Mouse (Mus musculus) neural tube, embryonic 12.5 days (tissue): ENCODE results near the gene Wdr11. TPM values are rescaled to one million over a fixed set of nuclear protein-coding genes. Genes with fewer than 3 reads are reported as not detected.

Source experiments
- ATAC-seq: fragments of 200-750 bp; cut with Nextera tagmentation; 2 replicates; pipeline ENCODE4 v1.8.0; 2017; ENCODE audit warnings: low read depth, mild to moderate bottlenecking, moderate TSS enrichment, moderate library complexity; ENCODE audit not compliant: low FRiP score
- H3K27ac ChIP-seq: fragments of 300-500 bp; sonication (generic); 2 replicates; pipeline ENCODE4 v1.5.1; 2016
- H3K27me3 ChIP-seq: fragments of 300-500 bp; sonication (generic); replicated peaks from 2 replicates; pipeline ENCODE4 v1.6.1; 2016; ENCODE audit warnings: mild to moderate bottlenecking
- H3K36me3 ChIP-seq: fragments of 300-500 bp; sonication (generic); 2 replicates; pipeline ENCODE4 v1.6.1; 2016; ENCODE audit warnings: mild to moderate bottlenecking
- H3K4me1 ChIP-seq: fragments of 300-500 bp; sonication (generic); 2 replicates; pipeline ENCODE4 v1.6.1; 2016
- H3K4me2 ChIP-seq: fragments of 300-500 bp; sonication (generic); replicated peaks from 2 replicates; pipeline ENCODE4 v1.6.1; 2016; ENCODE audit warnings: mild to moderate bottlenecking
- H3K4me3 ChIP-seq: fragments of 300-500 bp; sonication (generic); 2 replicates; pipeline ENCODE4 v1.5.1; 2016
- H3K9ac ChIP-seq: fragments of 300-500 bp; sonication (generic); 2 replicates; pipeline ENCODE4 v1.6.1; 2016; ENCODE audit warnings: mild to moderate bottlenecking
- H3K9me3 ChIP-seq: fragments of 300-500 bp; sonication (generic); 2 replicates; pipeline ENCODE4 v1.6.1; 2016; ENCODE audit warnings: mild to moderate bottlenecking
- WGBS: fragments of 180-500 bp; shearing (Covaris S2); methylation state at CpG from one replicate; pipeline ENCODE4 v1.1.7; 2016; 5-methylcytosine and 5-hydroxymethylcytosine counted together
- polyA plus RNA-seq: library from polyadenylated mRNA; unstranded; fragments of >200 nt; fragmentation: Nextera tagmentation; extraction: Ambion mirVana; gene quantifications from 2 replicates; pipeline ENCODE4 v1.2.1, GENCODE M21; 2016

The Wdr11 gene
- polyA plus RNA-seq, 1 experiment from 2014 or later, result 43.7 TPM

DNA sequence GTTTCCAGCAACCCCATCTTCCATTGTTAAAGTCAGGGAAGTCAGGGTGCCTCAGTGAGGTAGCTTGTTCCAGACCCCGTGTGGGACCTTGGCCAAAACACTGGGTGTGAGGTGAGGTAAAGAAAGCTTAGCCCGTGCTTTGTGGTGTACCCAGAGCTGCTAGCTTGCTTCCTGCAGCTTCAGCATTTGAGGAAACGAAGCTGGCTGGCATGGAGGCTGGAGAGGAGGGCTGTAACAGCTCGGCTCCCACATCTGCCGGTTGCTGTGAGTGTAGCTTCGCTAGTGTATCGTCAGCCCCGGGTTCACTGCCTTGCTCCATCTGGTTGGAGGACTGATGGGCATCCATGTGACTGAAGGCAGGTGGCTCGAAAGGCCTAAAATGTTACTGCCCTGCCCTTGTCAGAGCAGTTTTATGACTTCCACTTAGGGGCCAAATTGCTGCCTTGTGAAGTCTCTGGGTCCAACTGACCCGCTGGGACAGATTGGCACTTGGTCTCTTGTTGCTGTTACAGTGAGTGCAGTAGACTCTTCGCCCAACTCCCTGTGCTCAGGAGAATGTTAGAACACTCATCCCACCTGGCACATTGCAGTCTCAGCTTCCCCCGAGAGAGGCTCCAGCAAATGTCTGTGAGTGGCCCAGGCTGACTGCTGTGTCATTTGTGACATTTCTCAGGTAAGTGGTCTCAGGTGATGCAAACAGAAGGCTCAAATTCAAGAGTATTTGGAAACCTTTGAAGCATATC, 44.4 kb downstream of the Wdr11 start:
- Histone ChIP-seq H3K9ac (no peak overlapping the region), H3K4me3 (no peak overlapping the region), H3K27ac (no peak overlapping the region), H3K4me2 (no peak overlapping the region), H3K27me3 (no peaks in the 10 kb centered on the region), H3K9me3 (no peaks in the 10 kb centered on the region), H3K36me3 (peaks cover 52% of the 10 kb centered on the region), H3K4me1 (no peaks in the 10 kb centered on the region)
- 76% methylated on average over 12 of the region's 12 CpGs for WGBS
- ATAC-seq, result no peak

DNA sequence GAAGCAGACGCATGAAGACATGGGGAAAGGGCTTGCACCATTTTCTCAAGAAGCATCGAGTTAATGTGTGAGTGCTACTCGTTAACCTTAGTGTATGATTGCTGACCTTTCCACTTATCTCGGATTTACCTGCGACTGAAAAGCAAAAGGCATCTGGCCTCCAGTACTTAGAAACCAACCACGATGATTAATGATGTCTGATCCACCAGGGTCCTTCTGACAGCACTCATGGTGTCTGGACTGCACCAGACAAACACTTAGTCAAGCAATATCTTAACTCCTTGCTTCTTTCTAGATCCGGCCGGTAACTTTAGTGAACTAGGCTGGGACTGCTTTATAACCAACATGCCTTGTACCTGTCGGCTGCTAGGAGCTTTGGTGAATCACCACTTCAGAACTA, 45.3 kb downstream of the Wdr11 start:
- Histone ChIP-seq H3K36me3 (peaks cover 44% of the 10 kb centered on the region), H3K4me3 (no peak overlapping the region), H3K9ac (no peak overlapping the region), H3K4me2 (no peak overlapping the region), H3K4me1 (no peaks in the 10 kb centered on the region), H3K27me3 (no peaks in the 10 kb centered on the region), H3K27ac (no peak overlapping the region), H3K9me3 (no peaks in the 10 kb centered on the region)
- ATAC-seq, result no peak
- 90% methylated on average over 9 of the region's 9 CpGs for WGBS

DNA sequence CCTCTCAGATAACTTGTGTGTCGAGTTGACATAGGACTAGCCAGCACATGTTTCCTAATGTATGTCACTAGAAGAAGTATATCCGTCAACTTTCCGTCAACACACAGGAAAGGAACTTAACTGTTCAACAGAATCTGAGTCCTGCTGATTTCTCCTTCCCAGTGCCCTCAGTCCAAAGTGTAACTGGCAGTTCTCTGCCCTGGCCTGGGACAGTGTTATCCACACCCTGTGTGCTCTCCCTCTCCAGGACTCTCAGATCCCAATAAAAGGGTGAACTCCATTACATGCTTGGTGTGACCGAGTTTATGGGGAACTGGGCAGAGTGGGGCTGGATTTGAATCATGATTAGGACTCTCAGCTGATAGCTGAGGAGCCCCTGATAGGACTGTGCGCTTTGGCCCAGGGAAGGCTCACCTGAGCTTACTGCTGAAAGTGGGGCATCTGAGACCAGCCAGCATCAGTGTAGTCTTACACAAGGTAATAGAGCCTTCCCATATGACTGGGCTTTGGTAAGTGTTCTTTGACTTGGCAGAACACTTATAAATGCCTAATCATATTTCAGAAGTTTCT, 46.3 kb downstream of the Wdr11 start:
- peaks cover 34% of the 10 kb centered on the region for H3K36me3 ChIP-seq
- no peak overlapping the region for H3K4me2 ChIP-seq
- no peak overlapping the region for H3K27ac ChIP-seq
- H3K4me1 ChIP-seq, result no peaks in the 10 kb centered on the region
- H3K9ac ChIP-seq, result no peak overlapping the region
- no peaks in the 10 kb centered on the region for H3K9me3 ChIP-seq
- H3K4me3 ChIP-seq, result no peak overlapping the region
- H3K27me3 ChIP-seq, result no peaks in the 10 kb centered on the region
- WGBS, result 91% methylated on average over 5 of the region's 5 CpGs
- ATAC-seq, result no peak

GRCm38 (mm10) chr7:129639006-129639405, 47.3 kb downstream of the Wdr11 start:
- Histone ChIP-seq H3K9ac (no peak overlapping the region), H3K27ac (no peak overlapping the region), H3K9me3 (no peaks in the 10 kb centered on the region), H3K4me2 (no peak overlapping the region), H3K27me3 (no peaks in the 10 kb centered on the region), H3K4me3 (no peak overlapping the region), H3K4me1 (no peaks in the 10 kb centered on the region), H3K36me3 (peaks cover 26% of the 10 kb centered on the region)
- WGBS, result 85% methylated on average over 5 of the region's 5 CpGs
- no peak for ATAC-seq

GRCm38 (mm10) chr7:129639833-129640232, 48.2 kb downstream of the Wdr11 start:
- Histone ChIP-seq H3K4me2 (no peak overlapping the region), H3K9me3 (no peaks in the 10 kb centered on the region), H3K36me3 (peaks cover 20% of the 10 kb centered on the region), H3K27me3 (no peaks in the 10 kb centered on the region), H3K4me3 (no peak overlapping the region), H3K27ac (no peak overlapping the region), H3K9ac (no peak overlapping the region), H3K4me1 (no peaks in the 10 kb centered on the region)
- WGBS, result 84% methylated on average over 6 of the region's 6 CpGs
- ATAC-seq, result no peak

GRCm38 (mm10) chr7:129643290-129643689, 51.6 kb downstream of the Wdr11 start:
- H3K4me2 ChIP-seq, result no peak overlapping the region
- 93% methylated on average over 4 of the region's 4 CpGs for WGBS
- no peak for ATAC-seq
- H3K36me3 ChIP-seq, result no peaks in the 10 kb centered on the region
- no peak overlapping the region for H3K9ac ChIP-seq
- H3K4me1 ChIP-seq, result no peaks in the 10 kb centered on the region
- H3K27me3 ChIP-seq, result no peaks in the 10 kb centered on the region
- H3K27ac ChIP-seq, result no peak overlapping the region
- no peak overlapping the region for H3K4me3 ChIP-seq
- H3K9me3 ChIP-seq, result no peaks in the 10 kb centered on the region

DNA sequence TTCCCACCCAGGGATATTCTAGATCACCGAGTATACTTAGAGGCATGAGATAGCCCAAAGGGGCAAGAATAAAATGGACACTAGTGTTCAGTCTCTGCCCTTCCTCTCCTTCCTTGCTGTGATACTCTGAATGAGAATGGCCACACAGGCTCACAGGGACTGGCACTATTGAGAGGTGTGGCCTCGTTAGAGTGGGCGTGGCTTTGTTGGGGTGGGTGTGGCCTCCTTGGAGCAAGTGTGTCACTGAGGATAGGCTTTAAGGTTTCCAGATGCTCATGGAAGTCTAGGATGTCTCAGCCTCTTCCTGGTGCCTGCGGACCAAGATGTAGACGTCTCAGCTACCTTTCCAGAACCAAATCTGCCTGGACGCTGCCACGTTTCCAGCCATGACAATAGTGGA, 56.1 kb downstream of the Wdr11 start:
- Histone ChIP-seq H3K9me3 (no peaks in the 10 kb centered on the region), H3K27me3 (0 out of 2 replicates have a peak, but pooled peaks cover 4% of the 10 kb centered on the region), H3K9ac (no peak overlapping the region), H3K4me2 (no peak overlapping the region), H3K4me1 (0 out of 2 replicates have a peak, but pooled peaks cover 5% of the 10 kb centered on the region), H3K4me3 (no peak overlapping the region), H3K36me3 (no peaks in the 10 kb centered on the region), H3K27ac (no peak overlapping the region)
- no peak for ATAC-seq
- 83% methylated on average over 7 of the region's 7 CpGs for WGBS

- 8% methylated on average over 6 of the region's 6 CpGs for WGBS
- no peaks in the 10 kb centered on the region for H3K36me3 ChIP-seq
- no peak overlapping the region for H3K27ac ChIP-seq
- no peak overlapping the region for H3K4me2 ChIP-seq
- ATAC-seq, result no peak
- H3K27me3 ChIP-seq, result 0 out of 2 replicates have a peak, but pooled peaks cover 5% of the 10 kb centered on the region
- H3K4me1 ChIP-seq, result peaks cover 6% of the 10 kb centered on the region; the same call in 1 of the 2 replicates
- no peak overlapping the region for H3K4me3 ChIP-seq
- no peaks in the 10 kb centered on the region for H3K9me3 ChIP-seq
- no peak overlapping the region for H3K9ac ChIP-seq
Observed at GRCm38 (mm10) chr7:129648938-129649337, 57.3 kb downstream of the Wdr11 start.

- H3K9ac ChIP-seq, result no peak overlapping the region
- peaks cover 22% of the 10 kb centered on the region for H3K4me1 ChIP-seq
- WGBS, result 80% methylated on average over 5 of the region's 5 CpGs
- no peaks in the 10 kb centered on the region for H3K9me3 ChIP-seq
- ATAC-seq, result no peak
- no peaks in the 10 kb centered on the region for H3K36me3 ChIP-seq
- H3K27me3 ChIP-seq, result 0 out of 2 replicates have a peak, but pooled peaks cover 5% of the 10 kb centered on the region
- H3K4me3 ChIP-seq, result no peak overlapping the region
- H3K27ac ChIP-seq, result no peak overlapping the region
- H3K4me2 ChIP-seq, result no peak overlapping the region
Observed at GRCm38 (mm10) chr7:129650717-129651116, 59.1 kb downstream of the Wdr11 start.

DNA sequence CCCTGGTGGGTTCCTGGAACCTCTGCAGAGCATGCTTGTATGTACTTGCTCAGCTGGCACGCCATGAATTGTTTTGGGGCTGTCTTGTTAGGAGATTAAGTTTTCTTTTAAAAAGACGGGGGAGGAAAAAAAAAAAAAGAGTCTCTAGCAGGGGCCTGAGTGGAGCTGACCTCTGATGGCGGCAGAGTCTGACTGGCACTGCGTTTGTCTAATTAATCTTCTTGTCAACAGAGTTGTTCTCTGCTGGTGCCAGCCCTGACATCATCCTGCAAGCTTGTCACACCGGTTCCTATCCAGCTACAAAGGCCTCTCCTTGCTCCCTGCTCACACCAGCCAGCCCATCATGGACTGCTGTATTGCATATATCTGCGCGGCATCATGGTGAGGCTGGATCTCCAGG, 60.1 kb downstream of the Wdr11 start:
- Histone ChIP-seq H3K4me3 (no peak overlapping the region), H3K9ac (no peak overlapping the region), H3K9me3 (no peaks in the 10 kb centered on the region), H3K36me3 (no peaks in the 10 kb centered on the region), H3K4me1 (peaks cover 29% of the 10 kb centered on the region), H3K27ac (no peak overlapping the region), H3K4me2 (no peak overlapping the region), H3K27me3 (0 out of 2 replicates have a peak, but pooled peaks cover 5% of the 10 kb centered on the region)
- 59% methylated on average over 7 of the region's 7 CpGs for WGBS
- no peak for ATAC-seq

DNA sequence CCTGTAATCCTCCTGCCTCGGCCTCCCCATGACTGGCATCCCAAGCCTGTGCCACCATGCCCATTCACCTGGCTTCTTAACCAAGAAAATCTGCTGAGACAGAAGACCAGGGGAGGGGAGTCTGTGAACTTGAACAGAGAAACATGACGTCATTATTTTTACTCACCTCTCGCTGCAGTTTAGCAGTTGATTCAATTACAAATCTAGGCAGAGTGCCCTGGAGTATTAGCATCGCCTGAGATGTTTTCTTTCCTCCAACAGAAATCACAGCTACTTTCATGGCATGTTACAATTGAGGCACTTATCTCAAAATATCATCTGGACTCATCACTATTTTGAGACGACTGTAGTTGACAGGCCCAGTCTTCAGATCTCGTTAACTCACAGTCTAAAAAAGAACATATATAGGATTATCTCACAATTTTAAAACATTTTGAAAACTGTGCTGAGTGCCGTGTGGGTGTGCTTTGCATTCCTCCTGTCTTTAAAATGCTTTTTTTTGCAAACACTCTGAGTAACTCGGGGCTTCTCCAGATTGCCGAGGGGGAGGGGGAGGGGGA, 61.3 kb downstream of the Wdr11 start:
- 58% methylated on average over 9 of the region's 9 CpGs for WGBS
- no peaks in the 10 kb centered on the region for H3K36me3 ChIP-seq
- no peak overlapping the region for H3K4me3 ChIP-seq
- ATAC-seq, result no peak
- H3K9ac ChIP-seq, result no peak overlapping the region
- peaks cover 29% of the 10 kb centered on the region for H3K4me1 ChIP-seq
- no peak overlapping the region for H3K4me2 ChIP-seq
- H3K9me3 ChIP-seq, result no peaks in the 10 kb centered on the region
- no peak overlapping the region for H3K27ac ChIP-seq
- 0 out of 2 replicates have a peak, but pooled peaks cover 5% of the 10 kb centered on the region for H3K27me3 ChIP-seq

DNA sequence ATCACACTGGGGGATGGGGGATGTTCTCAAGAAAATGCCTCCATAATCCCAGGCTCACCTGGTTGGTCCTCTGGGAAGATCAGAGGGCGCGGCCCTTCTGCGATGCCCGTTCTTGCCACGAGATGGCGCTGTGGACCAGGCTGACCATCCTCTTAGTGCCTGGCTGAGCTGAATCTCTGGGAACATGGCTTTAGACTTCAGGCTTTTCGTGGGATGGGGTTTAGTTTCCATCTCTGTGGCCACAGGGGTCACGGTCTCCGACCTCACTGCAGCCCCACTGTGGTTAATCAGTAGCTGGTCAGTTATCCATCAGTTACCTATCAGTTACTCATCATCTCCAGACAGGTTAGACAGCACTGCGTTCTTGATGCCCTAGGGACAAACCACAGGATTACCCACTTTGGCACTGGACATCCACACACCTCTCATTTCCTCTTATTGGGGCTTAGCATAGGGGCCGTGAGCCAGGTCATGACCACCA, 62.2 kb downstream of the Wdr11 start:
- Histone ChIP-seq H3K27me3 (0 out of 2 replicates have a peak, but pooled peaks cover 5% of the 10 kb centered on the region), H3K4me3 (no peak overlapping the region), H3K4me2 (no peak overlapping the region), H3K9ac (no peak overlapping the region), H3K9me3 (no peaks in the 10 kb centered on the region), H3K4me1 (peaks cover 28% of the 10 kb centered on the region), H3K36me3 (no peaks in the 10 kb centered on the region), H3K27ac (no peak overlapping the region)
- WGBS, result 12% methylated on average over 11 of the region's 11 CpGs
- ATAC-seq, result peak; percentile 53; the same call in 1 of the 2 replicates
